Comparison of ENCODE assay signal across 8 mouse cellular contexts in genomic region chr1:184395215-184395614, GRCm38 (mm10).
DNase-seq lines count a peak whose midpoint lies in the region; ATAC-seq and TF ChIP-seq lines count a peak whose summit lies in the region.

No protein-coding gene starts in this region.

- no peak overlapping the region for H3K4me3 ChIP-seq in E14TG2a.4 (replicated peaks; ENCODE audit: low read length)
- no peak overlapping the region for H3K4me3 ChIP-seq in kidney, adult 2 months (ENCODE audit: insufficient read depth, low read depth, low read length)
- no peak overlapping the region for H3K4me3 ChIP-seq in limb, embryonic 13.5 days

- peak overlapping the region; percentile 38 for H3K4me2 ChIP-seq in limb, embryonic 13.5 days (replicated peaks)

- H3K9ac ChIP-seq in limb, embryonic 13.5 days, result no peak overlapping the region

- 0 out of 2 replicates have a peak, but pooled peaks cover 5% of the 10 kb centered on the region for H3K27me3 ChIP-seq in E14TG2a.4 (ENCODE audit: insufficient read depth, low read length)
- H3K27me3 ChIP-seq in kidney, adult 2 months (replicated peaks; ENCODE audit: control insufficient read depth, insufficient read depth, low read length), result no peaks in the 10 kb centered on the region
- H3K27me3 ChIP-seq in limb, embryonic 13.5 days, result peaks cover 22% of the 10 kb centered on the region

- H3K36me3 ChIP-seq in E14TG2a.4 (ENCODE audit: insufficient read depth, low read length), result no peaks in the 10 kb centered on the region
- no peaks in the 10 kb centered on the region for H3K36me3 ChIP-seq in kidney, adult 2 months (ENCODE audit: control insufficient read depth, insufficient read depth, low read length)
- H3K36me3 ChIP-seq in limb, embryonic 13.5 days, result no peaks in the 10 kb centered on the region

- no peak for TF ChIP-seq POLR2A in kidney, adult 2 months (IDR thresholded peaks at IDR 0.05; ENCODE audit: low read depth, low read length)

- 59% methylated on average over 15 of the region's 15 CpGs for WGBS in kidney, adult 2 months
- WGBS in limb, embryonic 13.5 days, result 47% methylated on average over 15 of the region's 15 CpGs

- ATAC-seq in limb, embryonic 13.5 days (ENCODE audit: low FRiP score, low read depth), result 0 out of 2 replicates have a peak, but pooled peaks have one; percentile 12

- peak; percentile 78 for TF ChIP-seq CTCF in E14TG2a.4 (conservative IDR thresholded peaks at IDR 0.05; ENCODE audit: low read length)
- TF ChIP-seq CTCF in kidney, adult 2 months (conservative IDR thresholded peaks at IDR 0.05; ENCODE audit: insufficient read depth, insufficient read length, low read depth, low read length), result peak; percentile 73

- 0 out of 2 replicates have a peak, but pooled peaks cover 5% of the 10 kb centered on the region for H3K9me3 ChIP-seq in E14TG2a.4 (ENCODE audit: low read length)
- no peaks in the 10 kb centered on the region; the same call in 1 of the 2 replicates for H3K9me3 ChIP-seq in limb, embryonic 13.5 days

- no peak overlapping the region for H3K27ac ChIP-seq in kidney, adult 2 months (ENCODE audit: insufficient read depth, low read depth, low read length)
- no peak overlapping the region; the same call in 1 of the 2 replicates for H3K27ac ChIP-seq in limb, embryonic 13.5 days

- DNase-seq in 3T3-L1 (ENCODE audit: low read depth, low spot score), result peak; percentile 46
- peak; percentile 3 for DNase-seq in cerebellum, adult 8-10 months
- DNase-seq in gastrocnemius, postnatal 25 days, result peak; percentile 27
- peak; percentile 42 for DNase-seq in kidney, adult 2 months
- peak; percentile 26 to 43 for DNase-seq in right cerebral cortex, postnatal 10 days (ENCODE audit: low spot score in 2 of 2)
- DNase-seq in urinary bladder, postnatal 36 days (ENCODE audit: low spot score in 2 of 2), result peak; percentile 52 to 54

- H3K4me1 ChIP-seq in E14TG2a.4 (replicated peaks; ENCODE audit: low read depth, low read length), result no peaks in the 10 kb centered on the region
- H3K4me1 ChIP-seq in kidney, adult 2 months (ENCODE audit: control insufficient read depth, insufficient read depth, low read length), result no peaks in the 10 kb centered on the region
- H3K4me1 ChIP-seq in limb, embryonic 13.5 days, result peaks cover 13% of the 10 kb centered on the region; the same call in 1 of the 2 replicates

Comparison
In these comparisons a context has a peak if more than half of its experiments do, and no peak if none do; other contexts are left out.
1. DNase-seq: peak in every context shown above with its lines; median percentile 53 in urinary bladder, postnatal 36 days; 46 in 3T3-L1; 42 in kidney, adult 2 months; 34 in right cerebral cortex, postnatal 10 days; 27 in gastrocnemius, postnatal 25 days; 3 in cerebellum, adult 8-10 months.